Mouse (Mus musculus): ENCODE data around the gene Wasf1.

Wasf1 gene

GRCm38 (mm10) chr10:40882831-40883643 lies at the start of gene Wasf1, which contains the start of gene Cdc40:
Gene Wasf1 (plus strand): TSS chr10:40883475.
Gene Cdc40 (minus strand): TSS chr10:40883311.
- DNase-seq (ENCODE audit: low spot score in 2 of 2): peak; percentile 96 to 98

DNA sequence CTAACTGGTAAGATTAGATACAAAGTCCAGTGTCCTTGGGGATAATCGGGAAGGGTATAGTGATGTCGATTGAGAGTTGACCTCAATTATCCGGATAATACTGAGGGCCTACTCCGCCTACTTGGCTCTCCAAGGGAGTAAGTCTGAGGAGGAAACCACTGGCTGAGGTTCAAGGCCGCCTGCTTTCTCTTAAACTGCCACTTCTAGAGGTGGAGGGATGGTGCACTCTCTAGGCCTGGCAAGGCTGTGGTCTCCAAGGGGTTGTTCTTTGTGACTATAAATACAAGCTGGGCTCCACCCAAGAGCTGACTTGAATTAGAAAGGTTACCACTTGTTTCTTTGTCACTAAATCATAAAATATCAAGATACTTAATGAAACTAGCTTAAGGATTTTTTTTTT lies 43.2 kb upstream of the Wasf1 start:
- no peak for DNase-seq (ENCODE audit: low spot score in 2 of 2)

- DNase-seq (ENCODE audit: low spot score in 2 of 2): no peak
Measured at GRCm38 (mm10) chr10:40843841-40844240, 39.4 kb upstream of the Wasf1 start.

DNA sequence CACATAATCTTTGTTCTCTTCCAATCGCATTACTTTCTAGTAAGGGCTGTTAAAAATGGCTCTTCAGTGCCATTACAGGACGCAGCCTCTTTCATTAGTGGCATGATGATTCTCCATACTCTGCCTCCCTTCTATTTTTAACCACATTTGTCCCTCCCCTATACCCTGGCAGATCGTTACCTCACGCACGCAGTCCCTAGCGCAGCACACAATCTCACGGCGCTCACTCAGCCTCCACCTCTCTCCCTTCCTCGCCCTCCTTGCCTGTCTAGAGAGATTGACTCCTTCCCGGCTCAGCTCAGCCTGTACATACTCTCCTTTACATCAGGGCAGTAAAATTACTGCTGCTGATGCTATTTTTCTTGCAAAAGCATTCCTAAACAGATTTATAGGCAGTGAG lies 38.7 kb upstream of the Wasf1 start:
- no peak for DNase-seq (ENCODE audit: low spot score in 2 of 2)

DNA sequence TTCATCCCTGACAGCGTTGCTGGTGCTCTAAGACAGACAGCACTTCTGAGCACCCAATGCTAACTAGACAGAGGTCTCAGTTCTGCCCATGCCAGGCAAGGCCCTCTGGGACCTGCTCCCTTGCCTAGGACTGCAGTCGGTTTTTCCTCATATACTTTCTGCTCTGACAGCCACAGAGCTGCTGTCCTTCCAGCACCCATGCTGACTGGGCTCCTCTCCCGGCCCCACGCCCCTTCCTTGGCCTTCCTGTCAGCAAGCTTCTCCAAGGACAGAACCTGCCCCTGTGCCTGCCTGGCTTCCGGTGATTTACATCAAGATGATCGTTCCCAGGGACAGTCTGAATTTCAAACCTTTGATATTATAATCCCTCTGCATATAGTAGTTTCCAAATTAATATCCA lies 37.6 kb upstream of the Wasf1 start:
- no peak for DNase-seq (ENCODE audit: low spot score in 2 of 2)

DNA sequence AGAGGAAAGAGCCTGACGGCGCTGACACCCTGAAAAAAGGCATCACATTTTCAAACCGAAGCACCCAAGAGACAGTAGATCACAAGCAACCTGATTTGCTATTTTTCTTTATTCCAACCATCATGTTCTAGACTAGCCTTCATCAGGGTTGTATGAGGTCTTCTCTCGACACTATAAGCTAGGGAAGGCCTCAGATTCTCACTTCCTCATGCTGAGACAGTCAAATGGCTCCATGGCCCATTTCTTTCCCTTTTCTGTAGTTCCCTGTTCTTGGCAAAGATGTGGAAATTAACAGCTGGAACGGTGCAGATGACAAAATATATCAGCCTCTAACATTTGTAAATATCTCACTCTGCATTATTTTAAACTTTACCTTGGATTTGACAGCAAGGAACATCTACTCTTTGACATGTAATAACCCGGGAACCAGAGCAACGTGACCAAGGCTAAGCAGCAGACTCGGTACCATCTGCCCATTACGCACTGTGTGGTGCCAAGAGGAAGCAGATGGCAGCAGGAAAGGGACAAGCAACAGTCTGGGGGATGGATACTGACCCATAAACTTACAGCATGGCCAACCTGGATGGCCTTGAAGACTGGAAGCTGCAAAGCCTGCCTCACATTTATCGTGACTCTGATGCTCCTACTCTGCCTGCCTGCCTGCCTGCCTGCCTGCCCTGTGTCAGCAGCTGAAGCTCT lies 36.0 kb upstream of the Wasf1 start:
- DNase-seq (ENCODE audit: low spot score in 2 of 2): no peak

- DNase-seq (ENCODE audit: low spot score in 2 of 2): no peak
Measured at GRCm38 (mm10) chr10:40850644-40851043, 32.6 kb upstream of the Wasf1 start.

DNA sequence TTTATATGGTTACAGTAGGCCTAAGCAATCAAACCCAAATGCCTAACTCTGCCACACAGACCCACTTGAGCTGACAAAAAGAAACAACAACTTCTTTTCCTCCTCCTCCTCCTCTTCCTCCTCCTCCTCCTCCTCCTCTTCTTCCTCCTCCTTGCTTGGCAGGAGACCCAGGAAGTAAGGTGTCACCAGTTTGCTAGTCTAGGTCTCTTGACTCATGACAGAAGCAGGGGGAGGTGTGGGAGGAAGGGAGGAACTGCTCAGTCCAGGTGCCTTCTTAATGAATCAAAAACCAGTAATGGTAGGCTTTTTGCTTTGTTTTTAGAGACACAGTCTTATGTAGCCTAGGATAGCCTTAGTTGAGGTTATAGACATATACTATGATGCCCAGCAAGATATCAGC lies 32.1 kb upstream of the Wasf1 start:
- DNase-seq (ENCODE audit: low spot score in 2 of 2): no peak

GRCm38 (mm10) chr10:40855616-40856015 lies 27.7 kb upstream of the Wasf1 start:
- no peak for DNase-seq (ENCODE audit: low spot score in 2 of 2)

DNA sequence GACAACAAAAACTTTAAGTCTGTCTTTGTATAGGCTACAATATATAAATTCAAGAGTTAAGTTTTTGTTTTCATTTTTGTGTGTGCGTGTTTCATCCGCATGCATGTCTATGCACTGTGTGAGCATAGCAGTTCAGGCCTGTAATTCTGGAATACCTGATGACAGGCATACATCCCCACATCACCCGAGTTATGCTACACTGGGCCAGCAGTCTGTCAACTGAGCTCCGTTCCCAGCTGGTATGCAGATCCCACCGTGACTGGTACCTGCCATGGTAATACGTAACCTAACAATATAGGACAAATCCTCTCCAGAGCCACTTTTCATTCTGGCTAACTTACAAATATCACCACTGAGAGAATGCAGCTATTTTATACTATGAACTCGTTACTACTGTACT lies 26.6 kb upstream of the Wasf1 start:
- DNase-seq (ENCODE audit: low spot score in 2 of 2): no peak

DNA sequence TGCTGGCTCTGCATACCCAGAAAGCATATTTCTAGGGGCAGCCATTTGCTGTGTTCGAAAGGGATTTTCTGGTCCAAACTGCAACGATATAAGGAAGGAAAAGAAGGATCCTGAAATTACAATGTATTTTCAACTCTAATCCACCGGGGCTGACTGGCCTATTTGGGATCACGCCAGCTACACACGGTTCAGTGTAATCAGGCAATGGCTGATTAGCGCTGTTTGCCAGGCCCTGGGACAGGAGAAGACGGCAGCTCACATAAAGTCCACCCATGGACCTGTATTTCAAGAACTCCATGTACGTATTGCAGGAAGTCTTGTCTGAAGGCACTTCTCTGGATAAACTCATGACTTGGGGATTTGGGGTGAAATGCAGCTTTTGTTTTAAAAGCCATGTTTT lies 25.7 kb upstream of the Wasf1 start:
- no peak for DNase-seq (ENCODE audit: low spot score in 2 of 2)

DNA sequence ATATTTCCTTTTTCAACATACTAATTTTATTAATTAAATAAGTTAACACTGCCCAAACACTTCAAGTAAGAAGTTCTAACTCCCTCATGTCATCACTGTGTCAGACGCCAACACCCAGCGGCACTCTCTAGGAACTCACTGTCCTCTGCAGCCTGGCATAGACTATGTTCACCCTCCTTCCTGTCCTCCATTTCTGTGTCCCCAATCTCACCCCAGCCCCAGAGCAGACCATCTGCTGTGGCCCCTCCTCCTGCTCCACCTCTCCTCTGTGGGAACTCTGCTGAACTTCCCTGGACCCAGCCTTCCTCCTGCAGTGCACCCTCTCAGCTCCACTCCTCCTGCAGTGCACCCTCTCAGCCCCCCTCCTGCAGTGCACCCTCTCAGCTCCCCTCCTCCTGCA lies 15.2 kb upstream of the Wasf1 start:
- no peak for DNase-seq (ENCODE audit: low spot score in 2 of 2)

DNA sequence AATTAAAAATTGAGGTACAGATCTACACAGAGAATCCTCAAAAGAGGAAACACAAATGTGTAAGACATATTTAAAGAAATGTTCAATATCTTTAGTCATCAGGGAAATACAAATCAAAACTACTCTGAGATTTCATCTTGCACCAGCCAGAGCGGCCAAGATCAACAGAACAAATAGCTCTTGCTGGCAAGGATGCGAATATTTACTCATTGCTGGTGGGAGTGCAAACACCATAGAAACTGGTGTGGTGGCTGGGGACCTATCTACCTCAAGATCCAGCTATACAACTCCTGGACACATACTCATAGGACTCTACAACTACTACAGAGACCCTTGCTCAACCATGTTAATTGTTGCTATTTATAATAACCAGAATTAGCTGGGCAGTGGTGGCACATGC lies 12.0 kb upstream of the Wasf1 start:
- no peak for DNase-seq (ENCODE audit: low spot score in 2 of 2)

- DNase-seq (ENCODE audit: low spot score in 2 of 2): no peak
Measured at GRCm38 (mm10) chr10:40872052-40872451, 11.2 kb upstream of the Wasf1 start.

DNA sequence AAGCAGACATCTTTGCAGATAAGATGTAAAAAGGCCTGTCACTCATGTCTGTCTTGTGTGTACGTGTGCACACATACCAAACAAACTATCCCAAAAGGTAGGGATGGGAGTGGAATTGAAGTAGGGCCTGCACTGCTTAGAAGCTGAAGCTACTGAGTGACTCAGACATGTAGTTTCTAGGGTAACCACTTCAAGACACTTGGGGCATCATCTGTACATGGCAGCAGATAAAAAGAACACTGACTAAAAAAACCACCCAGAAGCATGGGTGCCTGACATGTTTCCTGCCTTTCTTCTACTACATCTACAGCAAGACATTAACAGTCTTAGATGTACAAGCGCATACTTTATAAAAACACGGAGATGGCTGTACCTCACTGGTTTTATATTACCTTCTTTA lies 5.0 kb upstream of the Wasf1 start:
- no peak for DNase-seq (ENCODE audit: low spot score in 2 of 2)

DNA sequence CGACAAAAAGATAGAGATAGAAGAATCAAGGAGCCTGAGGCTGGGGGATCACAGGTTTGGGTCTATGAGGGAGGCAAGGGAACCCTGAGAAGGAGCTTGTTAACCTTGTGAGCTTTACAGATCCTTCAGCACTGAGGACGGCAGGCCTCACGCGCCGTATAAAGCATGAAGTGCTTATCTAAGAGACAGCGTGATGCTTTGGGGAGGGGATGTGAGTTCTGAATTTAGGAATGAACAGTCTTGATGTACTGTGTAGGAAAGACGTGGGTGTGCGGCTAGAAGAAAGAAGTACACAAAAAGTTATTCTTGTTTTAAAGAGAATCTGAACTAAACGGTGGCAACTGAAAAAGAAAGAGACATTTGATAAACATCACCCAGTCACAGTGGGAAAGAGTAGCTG lies 3.3 kb upstream of the Wasf1 start:
- no peak for DNase-seq (ENCODE audit: low spot score in 2 of 2)

- DNase-seq (ENCODE audit: low spot score in 2 of 2): no peak
Measured at GRCm38 (mm10) chr10:40881236-40881635, 2.0 kb upstream of the Wasf1 start.

GRCm38 (mm10) chr10:40882333-40882732 lies 942 bp upstream of the Wasf1 start:
- DNase-seq (ENCODE audit: low spot score in 2 of 2): no peak

DNA sequence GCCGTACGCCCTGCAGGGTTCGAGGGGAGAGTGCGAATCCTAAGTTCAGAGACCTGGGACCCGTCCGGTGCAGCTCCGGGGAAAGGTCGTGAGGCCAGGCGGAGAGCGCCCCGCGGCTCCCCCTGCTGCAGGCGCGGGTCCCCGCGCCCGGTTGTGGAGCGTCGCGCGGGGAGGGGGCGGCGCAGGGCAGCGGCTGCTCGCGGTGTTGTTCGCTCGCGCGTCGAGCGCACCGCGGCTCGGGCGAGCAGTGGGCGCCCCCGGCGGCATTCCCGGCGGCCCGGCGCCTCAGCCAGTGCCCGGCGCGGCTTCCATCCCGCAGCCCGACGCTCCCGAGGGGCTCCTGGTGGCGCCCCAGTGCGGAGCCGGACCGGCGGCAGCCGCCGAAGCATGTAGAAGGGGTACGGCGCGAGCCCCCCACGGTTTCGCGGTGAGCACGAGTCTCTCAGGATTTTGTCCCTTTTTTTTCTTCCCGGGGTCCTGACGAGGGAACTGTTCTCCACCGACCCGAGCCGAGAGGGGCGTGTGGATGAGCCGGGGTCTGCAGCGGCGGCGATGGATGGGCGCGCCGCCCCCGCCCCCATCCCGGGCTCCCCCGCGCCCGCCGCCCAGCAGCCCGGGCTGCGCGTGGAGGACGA lies 486 bp downstream of the Wasf1 start:
- no peak for DNase-seq (ENCODE audit: low spot score in 2 of 2)

DNA sequence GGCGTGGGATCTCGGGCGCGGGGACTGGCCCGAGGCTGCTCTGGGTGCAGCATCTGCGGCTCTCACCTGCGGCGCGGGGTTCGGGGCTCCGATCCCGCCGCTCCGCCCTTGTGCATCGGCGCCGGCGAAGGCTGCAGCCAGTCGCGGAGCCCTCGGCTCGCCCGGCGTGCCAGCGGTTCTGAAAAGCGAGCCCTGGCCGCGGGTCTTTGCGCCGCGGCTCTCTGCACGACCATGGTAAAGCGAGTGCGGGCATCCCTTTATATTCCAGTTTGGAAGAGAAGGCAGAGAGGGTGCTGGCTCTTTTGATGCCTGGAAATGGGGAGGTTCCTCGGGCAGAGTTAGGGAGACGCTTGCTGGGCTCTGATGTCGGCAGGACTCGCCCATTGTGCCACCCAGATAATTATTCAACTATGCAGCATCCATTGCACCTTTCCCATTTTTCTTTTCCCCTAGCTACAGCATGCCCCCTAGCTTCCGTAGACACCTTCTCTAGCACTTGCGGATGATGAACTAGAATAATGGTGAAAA lies 1.1 kb downstream of the Wasf1 start:
- DNase-seq (ENCODE audit: low spot score in 2 of 2): peak; percentile 22 to 31

GRCm38 (mm10) chr10:40885432-40885831 lies 2.2 kb downstream of the Wasf1 start:
- DNase-seq (ENCODE audit: low spot score in 2 of 2): no peak

DNA sequence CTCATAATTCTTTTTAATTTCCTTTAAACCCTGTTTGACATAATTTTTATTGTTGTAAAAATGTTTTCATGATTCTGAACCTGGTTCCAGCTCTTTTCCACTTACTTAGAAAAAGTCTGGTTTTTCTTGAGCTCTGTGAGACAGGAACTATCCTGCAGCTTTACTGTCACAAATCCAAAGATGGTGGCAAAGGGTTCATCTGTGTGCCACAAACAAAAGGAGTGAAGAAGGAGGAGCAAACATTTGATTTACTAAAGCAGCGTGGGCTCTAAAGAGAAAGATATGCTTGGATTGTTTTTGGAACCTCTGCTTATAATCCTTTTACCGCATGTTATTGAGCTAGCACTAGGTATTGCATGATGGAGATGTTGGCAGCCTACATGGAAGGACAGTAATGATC lies 4.0 kb downstream of the Wasf1 start:
- DNase-seq (ENCODE audit: low spot score in 2 of 2): no peak

- DNase-seq (ENCODE audit: low spot score in 2 of 2): no peak
Measured at GRCm38 (mm10) chr10:40889146-40889545, 5.9 kb downstream of the Wasf1 start.

Measured in frontal cortex, postnatal 25 days (tissue).